Mouse (Mus musculus) stomach, postnatal 0 days (tissue): Measurements from ENCODE around the gene Gm5431. TPM values are rescaled to one million over a fixed set of nuclear protein-coding genes. Genes with fewer than 3 reads are reported as not detected.
"Not testable (repeated sequence)": the region's sequence is repeated elsewhere in the genome, so short reads cannot be mapped to it uniquely, and the experiment has no call there.

Experiments
- ATAC-seq: fragments of 200-750 bp; cut with Nextera tagmentation; 2 replicates; pipeline ENCODE4 v1.8.0; 2017; ENCODE audit not compliant: low FRiP score, low TSS enrichment
- DNase-seq: peaks from one replicate; pipeline ENCODE4 v3.0.0-alpha.2; 2016; ENCODE audit warnings: low spot score
- H3K27ac ChIP-seq: fragments of 300-500 bp; sonication (generic); replicated peaks from 2 replicates; pipeline ENCODE4 v1.5.1; 2014; ENCODE audit warnings: mild to moderate bottlenecking, control low read depth
- H3K27me3 ChIP-seq: fragments of 300-500 bp; sonication (generic); 2 replicates; pipeline ENCODE4 v1.6.1; 2014; ENCODE audit warnings: low read length; ENCODE audit not compliant: control insufficient read depth, insufficient read depth
- H3K36me3 ChIP-seq: fragments of 300-500 bp; sonication (generic); 2 replicates; pipeline ENCODE4 v1.6.1; 2014; ENCODE audit warnings: low read length, mixed read lengths; ENCODE audit not compliant: control insufficient read depth, insufficient read depth
- H3K4me1 ChIP-seq: fragments of 300-500 bp; sonication (generic); replicated peaks from 2 replicates; pipeline ENCODE4 v1.6.1; 2014; ENCODE audit warnings: antibody characterized with exemption; ENCODE audit not compliant: control insufficient read depth, insufficient read depth
- H3K4me2 ChIP-seq: fragments of 300-500 bp; sonication (generic); replicated peaks from 2 replicates; pipeline ENCODE4 v1.6.1; 2014; ENCODE audit warnings: low read depth, mild to moderate bottlenecking, control low read depth, moderate library complexity
- H3K4me3 ChIP-seq: fragments of 300-500 bp; sonication (generic); 2 replicates; pipeline ENCODE4 v1.5.1; 2014; ENCODE audit warnings: low read depth, low read length, control low read depth
- H3K9ac ChIP-seq: fragments of 300-500 bp; sonication (generic); 2 replicates; pipeline ENCODE4 v1.6.1; 2014; ENCODE audit warnings: mild to moderate bottlenecking, low read length, control low read depth, mixed read lengths
- H3K9me3 ChIP-seq: fragments of 300-500 bp; sonication (generic); 2 replicates; pipeline ENCODE4 v1.6.1; 2016; ENCODE audit warnings: low read length; ENCODE audit not compliant: control insufficient read depth
- CTCF ChIP-seq: IDR thresholded peaks from 2 replicates; pipeline ENCODE4 v1.5.1; 2016; ENCODE audit warnings: antibody characterized with exemption, low read depth, mild to moderate bottlenecking, moderate library complexity
- EP300 ChIP-seq: optimal IDR thresholded peaks from 2 replicates; pipeline ENCODE3; 2016; ENCODE audit warnings: antibody characterized with exemption
- WGBS: fragments of 180-500 bp; shearing (Covaris S2); extraction: QIAGEN DNeasy Blood & Tissue Kit; methylation state at CpG from one replicate; pipeline ENCODE4 v1.1.7; 2014; 5-methylcytosine and 5-hydroxymethylcytosine counted together
- polyA plus RNA-seq: library from polyadenylated mRNA; unstranded; fragments of >200 nt; fragmentation: Nextera tagmentation; extraction: Ambion mirVana; gene quantifications from 2 replicates; pipeline ENCODE4 v1.2.1, GENCODE M21; 2015

The Gm5431 gene
- polyA plus RNA-seq, 1 experiment from 2014 or later, result 0.33 TPM

- no peak overlapping the region for H3K4me2 ChIP-seq
- peaks cover 3% of the 10 kb centered on the region; the same call in 1 of the 2 replicates for H3K4me1 ChIP-seq
- no peak overlapping the region for H3K27ac ChIP-seq
- ATAC-seq (no peak), DNase-seq (no peak)
- no peaks in the 10 kb centered on the region for H3K27me3 ChIP-seq
- TF ChIP-seq CTCF, result peak; percentile 39
- TF ChIP-seq EP300, result no peak
- no peaks in the 10 kb centered on the region for H3K9me3 ChIP-seq
- no peak overlapping the region for H3K4me3 ChIP-seq
- WGBS, result 94% methylated on average over 1 of the region's 1 CpGs
- H3K36me3 ChIP-seq, result no peaks in the 10 kb centered on the region
- no peak overlapping the region for H3K9ac ChIP-seq
Measured at GRCm38 (mm10) chr11:48876680-48877079, 25.3 kb downstream of the Gm5431 start.

DNA sequence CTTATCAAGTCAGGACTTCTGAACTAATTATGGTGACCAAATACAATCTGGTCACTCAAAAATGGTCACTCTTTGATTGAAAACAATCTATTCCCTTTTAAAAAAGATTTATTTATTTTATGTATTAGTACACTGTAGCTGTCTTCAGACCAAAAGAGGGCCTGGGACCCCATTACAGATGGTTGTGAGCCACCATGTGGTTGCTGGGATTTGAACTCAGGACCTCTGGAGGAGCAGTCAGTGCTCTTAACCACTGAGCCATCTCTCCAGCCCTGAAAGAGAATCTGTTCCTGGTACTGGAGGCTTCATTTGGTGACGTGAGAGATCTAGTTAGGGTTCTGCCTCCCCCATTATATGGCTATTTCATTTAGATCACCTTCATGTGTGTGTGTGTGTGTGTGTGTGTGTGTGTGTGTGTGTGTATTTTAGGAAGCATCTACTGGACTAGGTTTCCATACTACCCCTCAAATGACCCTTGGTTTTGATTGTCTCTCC lies 26.6 kb downstream of the Gm5431 start:
- not testable (repeated sequence) for DNase-seq, H3K9ac ChIP-seq, H3K4me2 ChIP-seq, ATAC-seq, H3K4me3 ChIP-seq, H3K4me1 ChIP-seq, H3K27ac ChIP-seq, H3K36me3 ChIP-seq, H3K9me3 ChIP-seq, H3K27me3 ChIP-seq
- 75% methylated on average over 1 of the region's 1 CpGs for WGBS

DNA sequence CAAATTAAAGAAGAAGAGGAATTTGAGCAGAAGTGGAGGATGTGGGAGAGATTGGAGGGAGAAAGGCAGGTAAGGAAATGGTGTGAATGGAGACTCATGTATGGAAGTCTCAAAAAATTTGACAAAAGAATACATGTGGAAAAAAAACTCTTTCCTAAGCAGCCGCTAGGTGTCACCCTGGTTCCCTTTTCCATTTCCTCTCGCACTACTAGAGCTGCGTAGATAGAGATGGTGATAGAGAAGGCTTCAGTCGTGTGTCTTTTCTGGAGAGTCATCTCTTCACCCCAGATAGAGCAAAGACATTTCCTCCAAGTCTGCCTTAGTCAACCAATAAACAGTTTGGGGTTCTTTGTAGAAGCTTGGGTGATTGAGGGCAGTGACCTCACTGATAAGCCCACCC lies 27.5 kb downstream of the Gm5431 start:
- peaks cover 3% of the 10 kb centered on the region; the same call in 1 of the 2 replicates for H3K4me1 ChIP-seq
- no peaks in the 10 kb centered on the region for H3K9me3 ChIP-seq
- H3K9ac ChIP-seq, result no peak overlapping the region
- ATAC-seq, result peak; percentile 34; the same call in 1 of the 2 replicates
- no peak overlapping the region for H3K4me3 ChIP-seq
- DNase-seq, result peak; percentile 62
- WGBS, result 3% methylated on average over 4 of the region's 4 CpGs
- H3K4me2 ChIP-seq, result no peak overlapping the region
- TF ChIP-seq CTCF, result peak; percentile 89
- TF ChIP-seq EP300, result no peak
- no peak overlapping the region for H3K27ac ChIP-seq
- H3K27me3 ChIP-seq, result no peaks in the 10 kb centered on the region
- no peaks in the 10 kb centered on the region for H3K36me3 ChIP-seq

GRCm38 (mm10) chr11:48873591-48874290 lies 28.3 kb downstream of the Gm5431 start:
- no peaks in the 10 kb centered on the region for H3K27me3 ChIP-seq
- H3K27ac ChIP-seq, result peak overlapping the region; percentile 53
- H3K9ac ChIP-seq, result no peak overlapping the region
- no peak overlapping the region for H3K4me3 ChIP-seq
- DNase-seq (peak; percentile 44), ATAC-seq (peak; percentile 26; the same call in 1 of the 2 replicates)
- H3K36me3 ChIP-seq, result no peaks in the 10 kb centered on the region
- H3K9me3 ChIP-seq, result no peaks in the 10 kb centered on the region
- H3K4me1 ChIP-seq, result peaks cover 6% of the 10 kb centered on the region; the same call in 1 of the 2 replicates
- no peak overlapping the region for H3K4me2 ChIP-seq
- 53% methylated on average over 10 of the region's 10 CpGs for WGBS
- TF ChIP-seq EP300 (no peak), CTCF (peak; percentile 32)

GRCm38 (mm10) chr11:48872695-48873300 lies 29.2 kb downstream of the Gm5431 start:
- H3K9ac ChIP-seq, result peak overlapping the region; percentile 77
- no peaks in the 10 kb centered on the region for H3K9me3 ChIP-seq
- peak overlapping the region; percentile 76 for H3K4me2 ChIP-seq
- 60% methylated on average over 7 of the region's 7 CpGs for WGBS
- ATAC-seq (peak; percentile 69), DNase-seq (peak; percentile 35)
- no peaks in the 10 kb centered on the region for H3K27me3 ChIP-seq
- TF ChIP-seq EP300, result no peak
- no peak for TF ChIP-seq CTCF
- H3K4me1 ChIP-seq, result peaks cover 6% of the 10 kb centered on the region; the same call in 1 of the 2 replicates
- H3K36me3 ChIP-seq, result no peaks in the 10 kb centered on the region
- peak overlapping the region; percentile 90 for H3K27ac ChIP-seq
- H3K4me3 ChIP-seq, result no peak overlapping the region
